Mouse (Mus musculus) hindlimb bud, embryonic 11.5 days (tissue): ENCODE measurements around the gene Steap3.
"Not testable (repeated sequence)": the region's sequence is repeated elsewhere in the genome, so short reads cannot be mapped to it uniquely, and the experiment has no call there.

Experiments
- DNase-seq: peaks from one replicate; pipeline ENCODE4 v3.0.0-alpha.2; 2012; ENCODE audit warnings: low read depth, low spot score; ENCODE audit errors: extremely low spot score

Gene Steap3

DNA sequence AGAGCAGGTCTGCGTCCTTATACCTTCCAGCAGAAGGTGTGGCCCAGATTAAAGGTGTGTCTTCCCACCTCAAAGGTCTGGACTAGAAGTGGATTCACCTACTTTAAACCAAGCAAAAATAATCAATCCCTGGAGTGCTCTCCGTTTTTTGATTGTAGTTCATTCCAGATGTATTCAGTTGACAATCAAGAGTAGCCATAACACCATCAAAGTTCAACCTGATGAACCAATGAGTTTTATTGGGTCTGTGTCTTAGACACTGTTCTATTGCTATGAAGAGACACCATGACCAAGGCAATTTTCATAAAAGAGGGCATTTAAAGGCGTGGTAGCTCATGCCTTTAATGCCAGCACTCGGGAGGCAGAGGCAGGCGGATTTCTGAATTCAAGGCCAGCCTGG is at the start of gene Steap3:
Gene Steap3, minus strand, starts transcription at position 101 of the 400 bp plus-strand sequence.
- DNase-seq = no peak

DNA sequence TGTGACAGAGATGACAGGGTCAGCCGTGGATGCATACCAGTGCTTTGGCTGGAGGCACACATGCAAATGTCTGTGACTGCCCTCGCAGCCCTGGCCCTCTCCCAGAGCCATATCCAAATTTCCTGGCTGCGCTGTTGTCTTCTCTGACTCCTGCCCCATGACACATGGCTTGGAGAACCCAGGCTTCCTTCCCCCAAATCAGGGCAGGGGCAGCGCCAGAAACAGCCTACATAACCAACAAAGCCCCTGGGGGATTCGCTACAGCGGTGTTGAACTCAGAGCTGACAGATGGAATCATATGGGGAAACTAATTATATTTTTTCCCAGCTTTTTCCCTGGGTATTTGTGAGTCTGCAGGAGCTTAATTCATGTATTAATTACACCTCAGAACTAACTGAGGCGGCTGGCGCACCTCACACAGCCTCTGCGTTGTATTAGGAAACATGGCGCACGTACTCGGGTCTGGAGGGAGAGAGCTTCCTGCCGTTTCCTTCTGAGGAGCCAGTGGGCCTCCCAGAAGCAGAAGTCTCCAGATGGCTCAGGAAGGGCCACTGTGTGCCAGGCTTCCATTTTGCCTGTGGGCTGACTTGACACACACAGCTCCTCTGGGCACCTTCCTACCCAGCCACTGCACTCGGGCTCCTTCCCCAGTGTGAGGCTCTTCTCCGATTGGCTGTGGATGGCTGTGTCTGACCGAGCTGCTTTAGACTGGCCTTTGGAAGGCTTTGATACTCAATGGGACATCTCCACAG is 48.9 kb upstream of the Steap3 start:
- no peak for DNase-seq

DNA sequence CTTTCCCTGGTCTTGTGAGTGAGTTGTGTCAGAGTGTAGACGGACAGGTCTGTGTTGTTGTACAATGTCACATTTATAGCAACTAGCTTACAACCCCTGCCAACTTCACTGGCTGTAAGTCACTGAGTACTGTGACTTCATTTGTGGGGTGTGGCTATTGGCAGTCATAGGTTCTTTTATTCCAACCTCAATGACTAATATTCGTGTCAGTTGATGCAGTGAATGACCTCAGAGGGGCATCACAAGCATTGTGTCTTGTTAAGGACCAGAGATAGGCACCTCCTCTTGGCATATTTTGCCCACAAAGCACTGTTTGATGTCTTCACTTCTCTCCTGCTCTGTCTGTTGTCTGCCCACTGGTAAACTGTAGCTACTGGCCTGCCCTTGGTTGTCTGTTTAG is 33.3 kb upstream of the Steap3 start:
- DNase-seq = no peak

DNA sequence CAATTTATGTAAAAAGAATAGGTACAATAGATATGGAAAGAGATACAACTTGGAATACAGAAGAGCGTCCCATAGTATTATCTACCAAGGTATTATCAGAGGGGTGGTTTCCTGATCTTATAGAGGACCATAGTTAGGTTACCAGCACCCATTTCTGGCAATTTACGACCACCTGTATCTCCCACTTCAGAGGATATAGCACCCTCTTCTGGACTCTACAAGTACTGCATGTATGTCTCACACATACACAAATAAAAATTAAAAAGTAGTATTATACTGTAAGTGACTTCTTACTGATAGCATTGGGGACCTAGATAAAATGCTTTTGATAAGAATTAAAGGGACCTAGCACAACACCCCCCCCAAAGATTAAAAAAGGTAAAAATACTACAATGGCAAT is 24.4 kb upstream of the Steap3 start:
- no peak for DNase-seq

DNA sequence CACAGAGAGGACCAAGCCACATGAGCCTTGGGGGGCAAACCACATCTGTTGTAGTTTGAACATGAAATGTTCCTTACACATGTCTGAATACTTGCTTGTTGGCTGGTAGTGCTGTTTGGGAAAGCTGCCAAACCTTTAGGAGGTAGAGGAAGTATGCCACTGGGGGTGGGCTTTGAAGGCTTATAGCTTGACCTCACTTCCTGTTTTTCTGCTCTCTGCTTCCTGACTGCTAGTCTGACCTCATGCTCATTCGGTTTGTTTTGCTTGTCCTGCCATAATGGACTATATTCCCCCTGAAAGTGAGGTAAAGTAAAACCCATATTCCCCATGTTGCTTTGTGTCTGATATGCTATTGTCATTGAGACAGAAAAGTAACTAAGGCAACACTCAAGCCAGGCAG is 21.3 kb upstream of the Steap3 start:
- DNase-seq = no peak

DNA sequence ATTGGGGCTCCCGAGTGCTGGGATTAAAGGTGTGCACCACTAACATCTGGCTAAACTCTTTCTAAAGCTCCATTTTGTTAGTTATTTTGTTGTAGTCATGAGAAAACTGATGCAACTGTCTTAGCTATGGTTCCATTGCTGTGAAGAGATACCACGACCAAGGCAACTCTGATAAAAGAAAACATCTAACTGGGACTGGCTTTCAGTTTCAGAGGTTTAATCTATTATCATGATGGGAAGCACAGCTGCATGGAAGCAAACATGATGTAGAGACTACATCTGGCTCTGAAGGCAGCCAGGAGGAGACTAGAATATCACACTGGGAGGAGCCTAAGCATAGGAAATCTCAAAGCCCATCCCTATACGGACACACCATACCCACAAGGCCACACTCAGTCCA is 19.2 kb upstream of the Steap3 start:
- DNase-seq = no peak

DNA sequence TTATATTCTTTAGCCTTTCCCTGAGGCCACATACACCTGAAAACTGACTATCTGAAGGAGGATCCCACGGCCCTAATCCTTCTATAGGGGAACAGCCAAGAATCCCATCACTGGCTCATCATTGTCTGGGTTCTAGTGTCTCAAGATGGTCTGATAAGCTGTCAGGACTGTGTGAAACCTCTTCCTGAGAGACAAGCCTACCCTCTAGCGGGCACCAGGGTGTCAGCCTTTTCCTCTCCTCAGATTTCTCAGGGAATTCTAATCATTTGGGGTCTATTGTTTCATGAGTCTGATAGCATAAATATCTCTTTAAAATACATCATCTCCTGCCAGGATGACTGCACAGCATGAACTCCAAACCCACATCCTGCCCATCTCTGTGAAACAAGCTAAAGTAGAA is 17.3 kb upstream of the Steap3 start:
- DNase-seq = no peak

DNA sequence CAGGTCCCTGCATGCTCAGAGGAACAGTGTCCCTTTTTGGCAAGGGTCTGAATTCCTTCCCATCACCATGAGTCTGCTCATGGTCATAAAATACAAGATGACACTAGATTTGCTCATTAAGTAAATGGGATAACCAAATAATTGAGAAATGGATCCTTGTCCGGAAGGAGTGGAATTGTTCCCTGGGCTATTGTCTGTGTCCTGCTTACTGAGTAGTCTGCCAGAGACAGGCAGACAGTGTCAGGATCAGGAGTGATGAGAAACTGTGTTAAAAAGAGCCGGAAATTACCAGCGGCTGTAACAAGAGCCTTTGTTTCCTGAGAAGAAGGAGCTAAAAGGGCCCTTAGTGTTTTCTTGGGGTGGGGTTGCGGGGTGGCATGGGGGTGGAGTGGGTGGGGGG is 15.2 kb upstream of the Steap3 start:
- no peak for DNase-seq

DNA sequence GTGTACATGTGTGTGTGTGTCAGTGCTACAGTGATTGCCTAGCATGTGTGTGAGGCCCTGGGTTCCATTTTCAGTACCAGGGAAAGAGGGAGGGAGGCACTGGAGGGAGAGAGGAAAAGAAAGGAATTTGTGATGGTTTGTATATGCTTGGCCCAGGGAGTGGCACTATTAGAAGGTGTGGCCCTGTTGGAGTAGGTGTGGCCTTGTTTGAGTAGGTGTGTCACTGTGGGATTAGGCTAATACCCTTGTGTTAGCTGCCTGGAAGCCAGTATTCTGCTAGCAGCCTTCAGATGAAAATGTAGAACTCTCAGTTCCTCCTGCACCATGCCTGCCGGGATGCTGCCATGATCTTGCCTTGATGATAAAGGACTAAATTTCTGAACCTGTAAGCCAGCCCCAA is 3.6 kb upstream of the Steap3 start:
- DNase-seq = not testable (repeated sequence)

DNA sequence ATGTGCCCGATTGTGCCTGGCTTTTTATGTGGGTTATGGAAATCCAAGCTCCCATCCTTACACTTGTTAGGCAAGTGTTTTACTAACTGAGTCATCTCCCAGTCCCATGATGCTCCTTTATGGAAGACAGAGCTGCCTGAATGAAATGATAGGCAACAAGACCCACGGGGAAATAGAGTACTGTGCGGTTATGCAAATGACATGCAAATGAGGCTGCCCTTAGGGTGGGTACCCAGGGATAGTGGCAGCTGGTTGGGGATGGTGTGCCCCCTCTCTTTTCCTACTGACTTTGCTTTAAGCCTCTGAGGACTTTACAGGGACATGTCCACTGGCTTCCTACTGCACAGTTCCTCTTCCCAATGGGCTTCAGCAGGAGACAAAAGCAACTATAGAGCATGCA is 2.7 kb upstream of the Steap3 start:
- no peak for DNase-seq

DNA sequence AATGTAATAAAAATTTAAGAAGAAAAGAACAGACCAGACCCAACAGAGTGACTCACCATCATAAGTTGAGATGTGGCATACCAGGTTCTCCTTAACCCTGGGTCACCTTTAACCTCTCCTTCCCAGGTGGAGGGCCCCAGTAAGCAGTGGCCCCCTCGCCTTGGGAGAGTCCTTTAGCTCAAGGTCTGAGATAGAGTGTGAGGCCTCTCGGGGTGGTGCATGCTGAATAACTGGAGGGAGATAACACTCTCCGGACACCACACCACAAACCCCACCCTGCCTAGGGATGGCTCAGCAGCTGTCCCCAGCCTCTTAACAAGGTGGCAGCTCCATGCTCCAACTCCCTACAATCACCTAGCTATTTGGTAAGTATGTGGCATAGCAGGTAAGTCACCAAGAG is 1.6 kb downstream of the Steap3 start:
- no peak for DNase-seq

DNA sequence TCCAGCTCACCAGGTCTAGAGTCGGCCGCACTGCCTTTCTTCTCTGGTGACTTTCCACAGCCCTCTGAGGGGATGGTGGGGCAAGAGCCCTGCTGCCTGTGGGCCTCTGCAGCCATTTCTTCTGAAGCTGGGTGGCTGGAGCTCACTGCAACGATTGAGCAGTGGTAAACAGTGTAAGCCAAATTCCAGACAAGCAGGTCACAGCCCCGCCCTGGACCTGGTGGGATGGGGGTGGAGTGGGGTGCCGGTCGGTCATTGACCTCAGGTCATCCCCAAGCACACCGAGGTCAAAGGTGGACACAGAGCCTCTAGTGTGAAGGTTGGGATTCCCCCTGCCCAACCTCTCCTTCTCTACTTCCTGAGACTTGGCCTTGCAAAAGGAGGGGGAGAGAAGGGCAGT is 2.4 kb downstream of the Steap3 start:
- no peak for DNase-seq

DNA sequence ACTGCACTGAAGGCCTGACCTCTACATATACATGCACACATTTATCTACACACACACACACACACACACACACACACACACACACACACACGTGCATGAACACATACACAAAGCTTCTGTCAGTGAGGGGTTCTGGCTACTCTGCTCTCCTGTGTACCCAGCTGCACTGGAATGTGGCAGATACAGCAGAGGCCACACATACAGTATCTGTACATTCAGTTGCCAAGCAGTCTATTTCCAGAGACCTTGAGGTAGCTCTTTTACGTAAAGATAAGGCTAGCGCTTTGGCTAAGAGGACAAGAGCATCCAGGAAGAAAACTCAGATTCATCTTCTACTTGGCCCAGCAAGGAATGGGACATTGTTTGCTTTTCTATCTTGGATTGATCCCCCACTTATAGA is 4.9 kb downstream of the Steap3 start:
- no peak for DNase-seq

DNA sequence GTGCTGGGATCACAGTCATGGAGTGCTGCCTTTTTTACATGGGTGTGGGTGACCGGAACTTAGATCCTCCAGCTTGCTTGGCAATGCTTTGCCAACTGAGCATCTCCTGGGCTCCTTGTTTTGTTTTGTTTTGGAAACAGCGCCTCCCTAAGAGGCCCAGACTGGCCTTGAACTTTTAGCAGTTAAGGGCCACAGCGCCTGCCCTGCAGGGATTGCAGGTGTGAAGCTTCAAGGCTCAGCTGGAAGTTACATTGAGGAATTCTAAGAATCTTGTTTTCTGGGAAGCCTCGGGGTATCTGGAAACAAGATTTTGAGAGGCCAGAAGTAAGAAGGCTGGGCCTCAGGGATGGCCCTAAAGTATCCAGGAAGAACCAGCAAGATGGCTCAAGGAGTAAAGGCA is 6.0 kb downstream of the Steap3 start:
- DNase-seq = no peak

DNA sequence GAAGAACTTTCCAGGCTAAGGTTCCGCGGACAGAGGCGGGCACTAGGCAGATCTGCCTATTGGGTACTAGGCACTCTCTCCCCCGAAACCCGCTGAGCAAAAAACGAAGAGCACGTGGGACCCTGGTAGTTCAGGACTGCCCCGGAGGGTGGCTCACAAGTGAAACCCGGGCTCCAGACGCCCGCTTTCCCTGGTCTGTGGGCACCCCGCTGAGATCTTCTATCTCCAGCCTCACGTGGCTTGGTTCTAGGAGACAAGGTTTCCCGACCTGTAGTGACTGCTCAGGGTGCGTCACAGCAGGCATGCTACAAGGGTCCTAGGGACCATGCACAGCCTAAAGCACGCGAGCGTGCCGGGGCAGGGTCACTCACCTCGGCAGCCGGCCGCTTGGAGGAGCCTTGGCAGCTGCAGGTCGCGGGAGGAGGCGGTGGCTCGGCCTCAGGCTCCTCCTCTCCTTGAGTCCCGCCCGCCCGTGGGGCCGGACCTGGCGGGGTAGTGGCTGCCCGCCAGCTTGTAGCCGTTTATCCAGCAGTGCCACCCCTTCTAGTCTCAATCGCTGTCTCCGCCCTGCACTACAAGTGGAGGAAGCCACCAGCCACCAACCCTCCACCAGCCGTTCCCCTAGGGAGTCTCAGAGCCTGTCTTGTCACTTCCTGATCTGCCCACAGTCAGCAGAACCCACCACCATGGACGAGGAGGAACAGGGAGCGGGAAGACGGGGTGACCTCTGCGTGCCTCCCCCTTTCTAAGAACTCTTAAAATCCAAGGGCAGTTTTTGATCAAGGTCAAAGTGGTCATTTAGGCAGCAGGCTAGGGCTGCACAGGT is 7.4 kb downstream of the Steap3 start:
- no peak for DNase-seq

DNA sequence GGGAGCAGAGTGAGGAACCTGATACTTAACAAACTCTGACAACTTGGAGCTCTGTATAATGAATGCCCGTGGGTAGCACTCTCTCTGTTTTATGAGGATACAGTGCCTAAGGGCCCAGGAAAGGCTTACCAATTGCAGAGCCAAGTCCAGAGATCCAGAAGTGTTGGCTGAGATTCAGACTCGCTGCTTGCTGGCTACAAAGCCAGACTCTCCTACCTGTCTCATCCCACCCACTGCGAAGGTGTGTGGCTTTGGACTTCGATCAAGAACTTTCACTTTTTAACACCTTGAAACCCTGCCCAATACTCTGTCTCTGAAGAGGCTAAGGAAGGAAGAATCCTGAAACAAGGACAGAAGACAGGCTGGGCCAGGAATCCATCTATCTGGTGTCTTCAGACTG is 9.3 kb downstream of the Steap3 start:
- no peak for DNase-seq

DNA sequence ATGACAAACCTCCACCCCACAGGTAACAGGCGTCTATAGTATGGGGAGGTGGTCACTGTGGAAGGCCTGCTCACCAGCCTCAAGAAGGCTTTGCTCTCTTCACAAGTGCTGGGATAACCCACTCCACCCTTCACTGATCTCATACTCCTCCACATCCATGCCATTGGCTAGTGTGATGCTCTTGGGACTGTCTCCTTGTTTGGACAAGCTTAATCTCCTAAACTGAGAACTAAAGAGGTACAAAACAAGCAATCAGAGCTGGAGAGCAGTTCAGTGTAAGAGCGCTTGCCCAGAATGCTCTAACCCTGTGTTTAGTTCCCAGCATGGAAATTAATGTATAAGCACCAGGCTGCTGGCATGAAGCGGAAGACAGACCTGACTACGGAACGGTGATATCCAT is 11.3 kb downstream of the Steap3 start:
- no peak for DNase-seq

DNA sequence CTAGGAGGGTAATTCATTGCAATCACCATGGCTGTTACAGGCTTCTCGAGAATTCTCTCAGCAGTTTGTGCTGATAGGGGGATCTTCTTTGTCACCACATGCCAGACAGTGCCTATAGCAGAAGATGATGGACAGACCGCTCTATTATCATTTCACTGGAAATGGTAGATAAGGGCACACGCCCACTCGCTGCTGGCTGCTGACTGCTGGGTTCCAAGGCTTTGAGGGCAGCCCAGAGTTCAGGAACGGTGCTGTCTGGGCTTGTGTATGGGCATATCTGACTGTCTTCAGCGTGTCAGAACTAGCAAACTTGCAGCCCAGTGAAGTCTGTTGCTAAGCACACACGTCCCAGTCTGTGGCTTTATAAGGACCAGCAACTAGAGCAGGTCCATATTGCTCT is 13.3 kb downstream of the Steap3 start:
- DNase-seq = no peak

DNA sequence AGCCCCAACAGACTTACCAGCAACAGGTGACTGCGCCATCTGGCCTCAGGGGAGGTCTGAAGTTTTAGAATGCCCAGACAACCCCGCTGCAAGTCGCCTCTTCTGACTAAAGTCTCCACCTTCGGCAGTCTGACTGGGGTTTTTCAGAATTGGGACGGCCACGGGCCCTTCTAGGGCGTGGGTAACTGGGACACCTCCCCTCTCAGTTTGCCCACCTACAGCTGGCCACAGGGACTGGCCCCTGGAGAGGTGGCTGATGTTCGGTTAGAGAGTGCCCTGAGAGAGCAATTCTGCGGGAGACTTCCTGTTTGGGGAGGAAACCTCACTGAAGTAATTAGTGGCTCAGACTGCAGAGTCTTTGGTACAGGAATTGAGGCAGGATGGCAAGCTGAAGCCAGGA is 13.8 kb downstream of the Steap3 start:
- no peak for DNase-seq

DNA sequence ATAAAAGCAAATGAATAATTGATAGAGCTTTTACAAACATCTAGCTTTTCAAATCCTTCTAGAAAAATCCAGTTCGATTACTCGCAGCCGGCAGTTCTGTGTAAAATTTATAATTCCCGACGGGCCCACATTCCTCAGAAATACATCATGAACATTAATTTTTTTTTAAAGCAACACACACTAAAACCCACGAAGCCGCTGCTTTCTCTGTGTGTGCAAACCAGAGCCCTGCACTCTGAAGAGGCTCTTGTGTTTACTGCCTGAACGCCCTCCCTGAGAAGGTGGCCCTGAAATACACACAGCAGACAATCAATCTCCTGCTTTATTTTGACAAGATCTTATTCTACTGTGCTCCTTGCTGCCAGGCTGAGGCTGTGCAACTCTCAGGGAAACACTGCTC is 14.3 kb downstream of the Steap3 start:
- DNase-seq = no peak

DNA sequence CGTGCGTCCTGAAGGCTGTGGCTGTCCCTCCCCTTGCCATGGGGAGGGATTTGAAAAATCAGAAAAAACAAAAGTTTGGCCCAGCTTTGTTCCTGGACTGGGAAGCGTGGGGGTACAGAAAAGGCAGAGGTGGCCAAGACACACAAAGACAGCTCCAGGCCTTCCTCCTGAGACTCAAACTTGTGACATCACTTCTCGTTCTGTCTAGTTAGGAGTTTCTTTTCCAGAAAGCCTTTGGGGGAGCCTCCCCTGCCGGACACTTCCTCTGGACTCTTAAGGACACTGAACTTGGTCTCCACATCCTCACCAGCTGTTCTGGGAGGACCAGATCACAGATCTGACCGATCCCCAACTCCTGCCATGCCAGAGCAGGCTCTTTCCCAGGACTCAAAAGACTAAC is 18.8 kb downstream of the Steap3 start:
- DNase-seq = no peak

DNA sequence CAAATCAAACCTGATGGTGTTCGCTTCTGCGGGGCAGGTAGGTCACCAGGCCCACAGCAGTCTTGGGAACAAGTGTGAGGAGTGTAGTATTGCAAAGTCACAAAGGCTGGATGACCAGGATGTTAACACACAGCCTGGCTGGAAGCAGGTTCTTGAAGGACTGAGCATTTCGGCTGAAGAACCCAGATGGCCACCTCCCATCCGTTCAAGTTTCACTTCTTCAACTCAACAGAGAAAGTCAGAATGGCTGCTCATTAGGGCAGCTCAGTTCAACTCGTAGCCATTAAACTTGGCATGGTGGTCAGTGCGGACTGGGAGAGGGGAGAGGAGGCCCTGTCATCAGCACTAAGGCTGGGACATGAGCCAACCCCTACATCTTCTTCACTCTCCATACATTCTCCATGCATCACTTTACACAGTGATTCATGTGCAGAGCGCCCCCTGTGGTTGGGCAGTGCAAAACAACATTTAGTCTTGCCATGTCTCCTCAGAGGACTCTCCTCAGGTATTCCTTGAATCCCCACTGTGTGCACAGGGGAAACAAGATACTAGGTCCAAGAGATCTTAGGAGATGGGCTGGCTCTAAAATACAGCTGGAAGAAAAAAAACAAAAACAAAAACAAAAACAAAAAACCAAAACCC is 19.9 kb downstream of the Steap3 start:
- no peak for DNase-seq
